Mouse (Mus musculus) cortical plate, adult 2 months (tissue): ENCODE results near the gene Arfrp1.

Source experiments
- CTCF ChIP-seq: fragments of 200-500 bp; IDR thresholded peaks from 2 replicates; pipeline ENCODE4 v1.5.1; 2011; ENCODE audit warnings: mild to moderate bottlenecking, control low read depth, low read length; ENCODE audit not compliant: insufficient read depth; ENCODE audit errors: extremely low read depth
- POLR2A ChIP-seq: fragments of 200-500 bp; IDR thresholded peaks from 2 replicates; pipeline ENCODE4 v1.6.1; 2011; ENCODE audit warnings: mild to moderate bottlenecking, low read length, control low read depth; ENCODE audit not compliant: insufficient read depth; ENCODE audit errors: extremely low read depth

- TF ChIP-seq CTCF (peak; percentile 87), POLR2A (no peak)
These were observed 45.7 kb upstream of the Arfrp1 start for GRCm38 (mm10) chr2:181410760-181411473.
